Mouse (Mus musculus): ENCODE measurements at regions not wholly inside any gene's neighbourhood (a gene's known extent, or its start where the extent isn't known, plus 50 kb on each side); places are given as distances from the start of the nearest gene placed in this dataset.

DNA sequence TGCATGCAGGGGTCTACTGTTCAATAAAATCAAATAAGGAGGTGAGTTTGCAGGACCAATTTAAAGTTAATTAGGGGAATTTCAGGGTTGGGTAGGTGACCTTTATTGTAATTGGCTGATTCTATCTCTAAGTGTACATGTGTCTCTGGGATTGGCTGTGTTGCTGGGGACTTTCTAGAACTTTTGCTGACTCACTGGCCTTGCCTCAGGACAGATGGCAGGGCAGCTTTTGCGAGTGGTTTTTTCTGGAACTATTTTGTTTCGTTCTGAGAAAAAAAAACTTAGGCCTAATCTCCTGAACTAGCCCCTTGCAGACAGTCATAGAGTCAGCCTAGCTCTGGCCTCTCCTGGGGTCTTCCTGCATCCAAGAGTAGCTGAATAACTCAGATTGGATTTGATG, 249.3 kb upstream of the Mdga2 start:
- H3K9ac ChIP-seq (ENCODE audit: low read depth, low read length), result no peak overlapping the region
- no peak overlapping the region for H3K4me3 ChIP-seq (ENCODE audit: low read length)
- ATAC-seq (ENCODE audit: low FRiP score, low TSS enrichment), result no peak
- no peak overlapping the region for H3K27ac ChIP-seq (ENCODE audit: low read depth, low read length)
- no peaks in the 10 kb centered on the region for H3K36me3 ChIP-seq (ENCODE audit: control insufficient read depth, insufficient read depth, low read length)
- H3K9me3 ChIP-seq (ENCODE audit: control insufficient read depth, low read length), result no peaks in the 10 kb centered on the region
- H3K27me3 ChIP-seq (ENCODE audit: control insufficient read depth, insufficient read depth, low read length), result no peaks in the 10 kb centered on the region
- no peaks in the 10 kb centered on the region for H3K4me1 ChIP-seq (ENCODE audit: control insufficient read depth, insufficient read depth, low read length)
- 52% methylated on average over 2 of the region's 2 CpGs for WGBS
- H3K4me2 ChIP-seq (replicated peaks; ENCODE audit: low read depth, low read length), result no peak overlapping the region

DNA sequence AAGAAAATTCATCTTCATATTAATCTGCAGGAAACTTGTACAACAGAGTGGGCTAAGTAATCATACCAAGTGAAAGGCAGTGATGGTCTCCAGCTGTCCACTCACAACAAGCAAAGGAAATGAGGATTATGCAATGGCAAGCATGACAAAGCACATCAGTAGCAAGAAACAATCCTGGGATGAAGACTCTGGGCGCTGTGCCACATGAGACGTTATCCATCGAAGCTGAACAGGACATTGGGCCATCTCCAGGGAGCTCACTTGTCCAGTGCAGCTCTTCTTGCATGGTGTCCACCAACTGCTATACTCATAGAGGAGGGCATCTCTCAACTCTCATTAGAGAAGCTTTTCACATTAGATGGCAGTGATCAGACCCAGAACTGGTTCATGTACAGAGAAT, 248.7 kb upstream of the Mdga2 start:
- Histone ChIP-seq H3K4me3 (ENCODE audit: low read length) (no peak overlapping the region), H3K27ac (ENCODE audit: low read depth, low read length) (no peak overlapping the region), H3K4me2 (replicated peaks; ENCODE audit: low read depth, low read length) (no peak overlapping the region), H3K9ac (ENCODE audit: low read depth, low read length) (no peak overlapping the region), H3K9me3 (ENCODE audit: control insufficient read depth, low read length) (no peaks in the 10 kb centered on the region), H3K4me1 (ENCODE audit: control insufficient read depth, insufficient read depth, low read length) (no peaks in the 10 kb centered on the region), H3K27me3 (ENCODE audit: control insufficient read depth, insufficient read depth, low read length) (no peaks in the 10 kb centered on the region), H3K36me3 (ENCODE audit: control insufficient read depth, insufficient read depth, low read length) (no peaks in the 10 kb centered on the region)
- ATAC-seq (ENCODE audit: low FRiP score, low TSS enrichment), result no peak
- whole genome bisulfite sequencing, result 82% methylated on average over 3 of the region's 3 CpGs

DNA sequence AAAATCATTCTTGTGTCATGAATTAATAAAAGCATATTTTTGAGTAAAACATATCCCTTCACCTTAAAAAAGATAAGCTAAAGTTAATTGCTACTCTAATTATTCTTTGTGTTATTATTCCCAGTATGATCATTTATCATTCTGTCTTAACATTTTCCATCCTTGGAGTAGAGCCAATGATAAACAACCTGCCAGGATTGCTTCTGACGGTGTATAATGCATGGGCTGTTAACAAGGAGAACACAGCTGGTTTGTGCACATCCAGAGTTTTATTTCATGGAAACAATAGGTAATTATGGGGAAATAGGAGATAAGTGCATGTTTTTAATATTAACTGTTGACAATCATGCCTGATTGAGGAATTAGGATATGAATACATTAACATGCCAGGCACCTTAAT, 226.8 kb upstream of the Mdga2 start:
- 39% methylated on average over 1 of the region's 1 CpGs for WGBS
- Histone ChIP-seq H3K27me3 (ENCODE audit: control insufficient read depth, insufficient read depth, low read length) (no peaks in the 10 kb centered on the region), H3K9ac (ENCODE audit: low read depth, low read length) (no peak overlapping the region), H3K4me1 (ENCODE audit: control insufficient read depth, insufficient read depth, low read length) (no peaks in the 10 kb centered on the region), H3K36me3 (ENCODE audit: control insufficient read depth, insufficient read depth, low read length) (no peaks in the 10 kb centered on the region), H3K9me3 (ENCODE audit: control insufficient read depth, low read length) (no peaks in the 10 kb centered on the region), H3K4me3 (ENCODE audit: low read length) (no peak overlapping the region), H3K27ac (ENCODE audit: low read depth, low read length) (no peak overlapping the region), H3K4me2 (replicated peaks; ENCODE audit: low read depth, low read length) (no peak overlapping the region)
- no peak for ATAC-seq (ENCODE audit: low FRiP score, low TSS enrichment)

DNA sequence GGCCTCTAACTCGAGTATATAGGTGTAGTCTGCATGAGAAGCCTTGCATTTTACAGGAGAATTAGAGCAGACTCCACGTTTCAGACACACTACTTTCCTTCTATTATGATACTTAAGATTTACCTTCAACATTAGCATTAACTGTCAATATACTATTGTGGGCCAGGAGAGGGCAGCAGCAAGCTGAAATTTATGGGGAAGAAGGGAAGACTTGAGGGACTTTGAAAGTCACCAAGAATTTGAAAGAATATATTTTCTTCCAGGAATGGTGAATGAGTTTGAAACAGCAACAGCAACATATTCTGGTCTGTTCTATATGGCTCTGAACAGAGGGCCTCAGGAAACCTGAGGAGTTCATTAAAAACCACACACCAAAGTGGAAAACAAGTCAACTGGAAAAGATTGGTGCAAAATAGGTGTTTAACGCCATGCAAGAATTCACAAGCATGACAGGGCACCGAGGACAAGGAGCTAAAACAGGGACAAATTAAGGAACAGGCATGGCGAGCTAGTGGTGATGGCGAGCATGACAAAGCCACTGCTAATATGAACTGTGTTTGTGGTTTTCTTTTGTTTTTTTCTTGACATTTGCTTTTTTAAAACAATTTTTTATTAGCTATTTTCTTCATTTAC, 208.1 kb upstream of the Mdga2 start:
- H3K4me3 ChIP-seq (ENCODE audit: low read length), result no peak overlapping the region
- H3K9ac ChIP-seq (ENCODE audit: low read depth, low read length), result no peak overlapping the region
- H3K4me2 ChIP-seq (replicated peaks; ENCODE audit: low read depth, low read length), result no peak overlapping the region
- H3K36me3 ChIP-seq (ENCODE audit: control insufficient read depth, insufficient read depth, low read length), result no peaks in the 10 kb centered on the region
- ATAC-seq (ENCODE audit: low FRiP score, low TSS enrichment), result peak; percentile 28; the same call in 1 of the 2 replicates
- WGBS, result 37% methylated on average over 6 of the region's 6 CpGs
- no peaks in the 10 kb centered on the region for H3K4me1 ChIP-seq (ENCODE audit: control insufficient read depth, insufficient read depth, low read length)
- no peaks in the 10 kb centered on the region for H3K9me3 ChIP-seq (ENCODE audit: control insufficient read depth, low read length)
- no peak overlapping the region for H3K27ac ChIP-seq (ENCODE audit: low read depth, low read length)
- no peaks in the 10 kb centered on the region for H3K27me3 ChIP-seq (ENCODE audit: control insufficient read depth, insufficient read depth, low read length)

- Histone ChIP-seq H3K27me3 (ENCODE audit: control insufficient read depth, insufficient read depth, low read length) (no peaks in the 10 kb centered on the region), H3K9me3 (ENCODE audit: control insufficient read depth, low read length) (no peaks in the 10 kb centered on the region), H3K36me3 (ENCODE audit: control insufficient read depth, insufficient read depth, low read length) (no peaks in the 10 kb centered on the region), H3K4me2 (replicated peaks; ENCODE audit: low read depth, low read length) (no peak overlapping the region), H3K4me1 (ENCODE audit: control insufficient read depth, insufficient read depth, low read length) (no peaks in the 10 kb centered on the region), H3K4me3 (ENCODE audit: low read length) (no peak overlapping the region), H3K9ac (ENCODE audit: low read depth, low read length) (no peak overlapping the region), H3K27ac (ENCODE audit: low read depth, low read length) (no peak overlapping the region)
- ATAC-seq (ENCODE audit: low FRiP score, low TSS enrichment), result no peak
- 79% methylated on average over 6 of the region's 6 CpGs for WGBS
Measured at GRCm38 (mm10) chr12:67426801-67427200, 204.5 kb upstream of the Mdga2 start.

GRCm38 (mm10) chr12:67399537-67399936, 177.2 kb upstream of the Mdga2 start:
- Histone ChIP-seq H3K9me3 (ENCODE audit: control insufficient read depth, low read length) (no peaks in the 10 kb centered on the region), H3K36me3 (ENCODE audit: control insufficient read depth, insufficient read depth, low read length) (no peaks in the 10 kb centered on the region), H3K4me1 (ENCODE audit: control insufficient read depth, insufficient read depth, low read length) (no peaks in the 10 kb centered on the region), H3K27me3 (ENCODE audit: control insufficient read depth, insufficient read depth, low read length) (no peaks in the 10 kb centered on the region), H3K27ac (ENCODE audit: low read depth, low read length) (no peak overlapping the region), H3K4me3 (ENCODE audit: low read length) (no peak overlapping the region), H3K9ac (ENCODE audit: low read depth, low read length) (no peak overlapping the region), H3K4me2 (replicated peaks; ENCODE audit: low read depth, low read length) (no peak overlapping the region)
- ATAC-seq (ENCODE audit: low FRiP score, low TSS enrichment), result peak; percentile 72; the same call in 1 of the 2 replicates
- WGBS, result 12% methylated on average over 3 of the region's 3 CpGs

GRCm38 (mm10) chr12:67374530-67374929, 152.2 kb upstream of the Mdga2 start:
- no peak for ATAC-seq (ENCODE audit: low FRiP score, low TSS enrichment)
- WGBS, result 85% methylated on average over 1 of the region's 1 CpGs

GRCm38 (mm10) chr12:67348551-67348950, 126.2 kb upstream of the Mdga2 start:
- Histone ChIP-seq H3K36me3 (ENCODE audit: control insufficient read depth, insufficient read depth, low read length) (no peaks in the 10 kb centered on the region), H3K27me3 (ENCODE audit: control insufficient read depth, insufficient read depth, low read length) (no peaks in the 10 kb centered on the region), H3K4me3 (ENCODE audit: low read length) (no peak overlapping the region), H3K4me1 (ENCODE audit: control insufficient read depth, insufficient read depth, low read length) (no peaks in the 10 kb centered on the region), H3K9ac (ENCODE audit: low read depth, low read length) (no peak overlapping the region), H3K27ac (ENCODE audit: low read depth, low read length) (no peak overlapping the region), H3K9me3 (ENCODE audit: control insufficient read depth, low read length) (no peaks in the 10 kb centered on the region), H3K4me2 (replicated peaks; ENCODE audit: low read depth, low read length) (no peak overlapping the region)
- WGBS, result 18% methylated on average over 2 of the region's 2 CpGs
- no peak for ATAC-seq (ENCODE audit: low FRiP score, low TSS enrichment)

More at GRCm38 (mm10) chr12:67374530-67374929, 152.2 kb upstream of the Mdga2 start:
- Histone ChIP-seq H3K36me3 (ENCODE audit: control insufficient read depth, insufficient read depth, low read length) (no peaks in the 10 kb centered on the region), H3K4me2 (replicated peaks; ENCODE audit: low read depth, low read length) (no peak overlapping the region), H3K4me3 (ENCODE audit: low read length) (no peak overlapping the region), H3K27me3 (ENCODE audit: control insufficient read depth, insufficient read depth, low read length) (no peaks in the 10 kb centered on the region), H3K4me1 (ENCODE audit: control insufficient read depth, insufficient read depth, low read length) (no peaks in the 10 kb centered on the region), H3K9me3 (ENCODE audit: control insufficient read depth, low read length) (no peaks in the 10 kb centered on the region), H3K9ac (ENCODE audit: low read depth, low read length) (no peak overlapping the region), H3K27ac (ENCODE audit: low read depth, low read length) (no peak overlapping the region)

GRCm38 (mm10) chr12:67332483-67332998, 110.2 kb upstream of the Mdga2 start:
- no peaks in the 10 kb centered on the region for H3K9me3 ChIP-seq (ENCODE audit: control insufficient read depth, low read length)
- no peak overlapping the region for H3K4me3 ChIP-seq (ENCODE audit: low read length)
- 89% methylated on average over 2 of the region's 2 CpGs for WGBS
- ATAC-seq (ENCODE audit: low FRiP score, low TSS enrichment), result no peak
- no peaks in the 10 kb centered on the region for H3K36me3 ChIP-seq (ENCODE audit: control insufficient read depth, insufficient read depth, low read length)
- no peaks in the 10 kb centered on the region for H3K4me1 ChIP-seq (ENCODE audit: control insufficient read depth, insufficient read depth, low read length)
- H3K4me2 ChIP-seq (replicated peaks; ENCODE audit: low read depth, low read length), result no peak overlapping the region
- no peak overlapping the region for H3K27ac ChIP-seq (ENCODE audit: low read depth, low read length)
- no peak overlapping the region for H3K9ac ChIP-seq (ENCODE audit: low read depth, low read length)
- H3K27me3 ChIP-seq (ENCODE audit: control insufficient read depth, insufficient read depth, low read length), result no peaks in the 10 kb centered on the region
